Mouse (Mus musculus) megakaryocyte-erythroid progenitor cell, adult 5-6 weeks (primary cell): ENCODE data around the gene Tmem45a2. TPM values are rescaled to one million over a fixed set of nuclear protein-coding genes. Genes with fewer than 3 reads are reported as not detected.
A peak's percentile ranks its signal among the peaks of the same experiment; 100 is the strongest.
"Not testable (repeated sequence)": the region's sequence is repeated elsewhere in the genome, so short reads cannot be mapped to it uniquely, and the experiment has no call there.

Experiments used
- ATAC-seq: replicated peaks from 2 replicates; pipeline ENCODE4 v1.8.0; 2016; ENCODE audit warnings: mild to moderate bottlenecking, inconsistent platforms; ENCODE audit not compliant: severe bottlenecking, poor library complexity, low FRiP score, low TSS enrichment
- total RNA-seq, 2 experiments: library from RNA; stranded (forward) in 1 of 2; stranded (reverse) in 1 of 2; fragments of 200-1000, 215-1000 nt in 1 of 2; fragments of >200 nt in 1 of 2; fragmentation: Nextera tagmentation in 1 of 2; gene quantifications; 2 replicates each; pipeline ENCODE4 v1.2.3; 2014 to 2017

Gene Tmem45a2
- total RNA-seq (2014; fragmentation: Nextera tagmentation) (not detected in 2 replicates), total RNA-seq (2017) (not detected in 2 replicates)

DNA sequence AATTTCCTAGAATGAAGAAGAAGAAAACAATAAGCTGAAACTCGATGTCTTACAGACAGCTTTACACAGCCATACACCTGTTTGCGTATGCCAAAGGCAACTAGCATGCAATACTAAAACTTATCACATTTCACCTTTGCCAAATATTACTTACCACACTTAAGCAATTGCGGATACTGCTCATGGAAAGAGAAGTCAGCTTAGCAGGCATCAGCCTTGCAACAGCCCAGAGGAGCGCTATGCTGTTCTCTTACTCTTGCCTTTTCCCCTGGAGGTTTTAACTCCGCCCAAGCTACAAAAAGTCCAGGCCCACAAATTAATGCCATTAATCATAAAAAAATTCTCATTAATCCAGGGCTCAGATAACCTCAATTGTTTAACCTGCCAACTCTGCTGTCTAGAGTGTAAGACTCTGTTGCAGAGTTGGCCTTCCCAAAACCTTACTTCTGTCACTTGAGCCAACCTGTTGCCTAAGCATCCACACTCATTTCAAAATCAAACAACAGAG lies at the start of gene Tmem45a2:
Gene Tmem45a2, minus strand, starts transcription at position 241 of the 508 bp plus-strand sequence.
- no peak for ATAC-seq

DNA sequence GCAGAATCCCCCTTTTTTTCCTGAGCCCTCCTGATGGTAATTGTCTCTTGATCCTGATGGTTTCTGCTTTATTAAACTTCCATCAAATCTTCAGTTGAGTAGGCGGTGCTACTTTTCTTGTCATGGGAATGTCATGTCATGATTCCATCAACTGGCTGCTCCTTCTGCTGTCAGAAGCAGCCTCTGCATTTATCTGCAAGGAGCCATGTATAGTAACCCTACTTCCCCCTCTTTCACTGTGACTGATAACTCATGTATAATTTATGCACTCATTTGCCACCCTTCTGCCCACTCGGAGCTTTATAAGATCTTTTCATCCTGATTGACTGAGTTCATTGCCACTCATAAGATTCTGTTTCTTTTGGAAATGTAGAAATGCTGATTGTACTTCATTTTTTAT lies 46.4 kb upstream of the Tmem45a2 start:
- ATAC-seq: no peak

DNA sequence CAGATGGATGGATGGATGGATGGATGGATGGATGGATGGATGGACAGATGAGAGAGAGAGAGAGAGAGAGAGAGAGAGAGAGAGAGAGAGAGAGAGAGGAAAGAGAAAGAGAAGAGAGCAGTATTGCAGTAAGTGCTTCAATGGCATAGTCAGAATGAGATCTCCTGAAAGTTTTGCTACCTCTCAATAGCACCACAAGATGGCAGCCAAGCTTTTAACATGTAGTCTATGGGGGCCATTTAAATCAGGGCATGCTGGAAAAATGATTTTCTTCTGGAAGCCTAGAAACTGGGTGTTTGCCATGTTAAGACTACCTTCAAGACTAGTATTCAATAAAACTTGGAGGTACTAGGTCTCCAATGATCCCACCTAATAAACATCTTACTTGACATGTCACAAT lies 44.9 kb upstream of the Tmem45a2 start:
- 0 out of 2 replicates have a peak, but pooled peaks have one; percentile 47 for ATAC-seq

DNA sequence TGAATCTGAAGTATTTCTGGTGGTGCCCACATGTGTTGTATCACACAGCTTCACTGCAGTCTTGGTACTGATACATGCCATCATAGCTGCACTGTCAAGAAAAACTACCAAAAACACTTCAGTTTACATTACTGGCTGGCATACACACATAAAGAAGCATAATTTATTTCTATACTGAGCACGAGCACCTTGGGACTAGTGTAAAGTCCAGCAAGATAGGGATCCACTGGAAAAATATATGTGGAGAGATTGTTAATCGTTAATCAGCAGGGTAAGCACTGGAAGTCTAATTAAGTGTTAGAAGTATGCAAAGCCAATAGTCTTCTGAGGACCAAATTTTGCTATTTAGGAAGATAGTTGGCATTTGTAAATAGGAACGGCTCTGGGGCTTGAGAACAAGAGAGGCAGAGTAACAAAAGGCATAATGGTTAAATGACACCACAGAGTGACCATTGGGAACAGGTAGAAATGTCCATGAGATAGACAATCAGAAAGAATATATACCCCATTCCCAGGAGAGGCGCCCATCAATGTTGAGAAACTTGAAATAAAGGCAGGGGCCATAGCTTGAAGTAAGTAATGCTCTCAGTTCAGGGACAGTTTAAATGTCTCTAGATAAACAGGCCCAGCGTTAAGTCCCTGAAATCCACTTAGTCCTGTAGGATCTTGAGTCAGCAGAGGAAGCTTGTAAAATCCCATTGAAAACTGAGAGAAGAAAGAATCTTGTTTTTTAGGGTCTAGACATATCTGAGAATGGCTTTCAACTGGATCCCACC lies 35.2 kb upstream of the Tmem45a2 start:
- no peak for ATAC-seq

DNA sequence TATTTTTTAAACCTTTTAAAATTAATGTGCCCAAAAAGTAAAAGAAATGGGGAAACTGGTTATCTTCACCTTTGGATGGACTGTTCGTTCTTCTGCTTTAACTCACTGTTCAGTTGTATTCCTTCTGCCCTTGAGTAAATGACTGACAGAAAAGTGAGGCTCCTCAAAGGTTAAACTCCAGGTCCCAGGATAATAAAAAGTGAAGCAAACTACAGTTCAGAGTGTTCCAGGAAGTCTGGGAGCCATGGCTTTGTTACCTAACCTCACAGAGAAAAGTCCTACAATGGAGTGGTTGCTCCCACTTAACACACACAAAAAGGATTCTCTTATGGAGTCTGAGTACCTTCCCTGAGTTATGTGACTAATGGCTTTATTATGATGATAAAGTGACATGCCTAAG lies 30.0 kb upstream of the Tmem45a2 start:
- no peak for ATAC-seq

DNA sequence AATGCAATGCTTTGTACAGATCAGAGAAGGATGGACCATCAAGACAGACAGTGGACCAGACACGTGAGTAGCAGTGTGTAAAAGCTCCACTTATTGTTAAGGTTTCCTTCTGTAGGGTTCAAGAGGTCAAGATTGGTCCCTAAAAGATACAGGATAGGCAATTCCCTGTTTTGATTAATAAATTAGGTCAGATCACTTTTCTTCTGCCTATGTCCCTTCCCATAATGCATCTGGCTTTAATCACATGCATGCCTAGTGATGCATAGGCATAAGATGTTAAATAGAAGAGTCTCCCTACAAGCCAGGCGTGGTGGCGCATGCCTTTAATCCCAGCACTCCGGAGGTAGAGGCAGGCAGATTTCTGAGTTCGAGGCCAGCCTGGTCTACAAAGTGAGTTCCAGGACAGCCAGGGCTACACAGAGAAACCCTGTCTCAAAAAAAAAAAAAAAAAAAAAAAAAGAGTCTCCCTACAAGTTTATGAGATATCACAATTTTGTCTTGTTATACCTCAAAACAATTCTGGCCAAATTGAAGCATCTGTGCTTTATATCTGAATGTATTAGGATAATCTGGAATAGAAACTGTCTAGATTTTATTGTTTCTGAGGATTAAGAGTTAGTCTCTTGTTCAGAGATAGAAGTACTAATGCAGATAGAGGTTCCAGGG lies 28.5 kb upstream of the Tmem45a2 start:
- no peak for ATAC-seq

DNA sequence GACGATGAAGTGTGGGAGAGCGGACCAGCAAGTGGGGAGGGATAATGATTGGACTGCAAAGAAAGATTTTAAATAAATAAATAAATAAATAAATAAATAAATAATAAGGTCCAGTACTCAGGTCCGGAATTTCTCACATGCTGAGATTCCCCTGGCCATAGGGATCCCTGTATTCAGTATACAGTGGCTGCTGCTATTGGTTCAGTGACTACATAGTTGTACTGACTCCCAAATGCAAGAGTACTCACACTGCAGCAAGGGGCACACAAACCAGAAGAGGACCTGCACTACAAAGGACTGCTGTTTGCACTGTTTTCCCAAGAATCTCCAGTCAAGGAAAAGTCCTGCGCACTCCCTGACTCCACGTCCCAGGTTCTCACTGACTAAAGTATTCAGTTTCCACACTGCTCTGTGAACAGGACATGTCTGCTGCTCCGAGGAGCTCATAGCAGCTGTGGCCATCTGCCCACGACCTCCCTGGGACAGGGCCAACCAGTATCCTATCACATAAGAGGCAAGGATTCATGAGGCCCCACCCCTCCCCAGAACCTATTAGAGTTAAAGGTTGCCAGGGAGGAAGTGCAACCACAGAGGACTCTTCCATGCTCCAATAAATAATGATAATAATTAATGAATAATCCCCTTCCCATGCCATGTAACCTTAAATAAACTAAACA lies 27.4 kb upstream of the Tmem45a2 start:
- no peak for ATAC-seq

DNA sequence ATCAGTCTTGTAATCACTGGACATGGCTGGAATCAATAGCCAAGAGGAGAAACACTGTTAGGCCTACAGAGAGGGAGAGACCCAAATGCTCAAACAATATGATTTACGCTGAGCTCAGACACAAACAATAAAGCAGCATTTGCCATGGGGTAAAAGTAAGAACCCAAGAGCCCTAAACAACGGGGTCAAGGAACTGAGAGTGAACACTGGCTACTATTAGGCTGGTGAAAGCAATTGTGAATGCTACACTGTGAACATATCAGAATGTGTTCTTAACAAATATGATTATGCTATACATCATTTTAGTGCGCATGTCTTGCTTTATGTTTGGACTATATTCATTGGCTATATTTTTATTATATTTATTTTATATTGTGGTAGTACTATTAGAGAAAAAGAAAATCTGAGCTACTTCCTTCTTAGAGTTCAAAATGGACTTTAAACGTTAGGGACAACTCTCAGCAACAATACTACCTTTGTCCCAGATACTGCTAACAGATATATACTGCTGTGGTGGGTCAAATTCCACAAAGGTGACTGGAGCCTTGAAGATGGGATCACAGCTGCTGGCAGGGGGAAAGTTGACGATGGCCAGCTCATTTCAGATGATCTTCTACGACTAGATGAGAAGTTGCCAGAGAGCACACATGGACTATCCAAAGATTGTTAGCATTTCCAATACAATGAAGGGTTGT lies 21.9 kb upstream of the Tmem45a2 start:
- ATAC-seq: no peak

DNA sequence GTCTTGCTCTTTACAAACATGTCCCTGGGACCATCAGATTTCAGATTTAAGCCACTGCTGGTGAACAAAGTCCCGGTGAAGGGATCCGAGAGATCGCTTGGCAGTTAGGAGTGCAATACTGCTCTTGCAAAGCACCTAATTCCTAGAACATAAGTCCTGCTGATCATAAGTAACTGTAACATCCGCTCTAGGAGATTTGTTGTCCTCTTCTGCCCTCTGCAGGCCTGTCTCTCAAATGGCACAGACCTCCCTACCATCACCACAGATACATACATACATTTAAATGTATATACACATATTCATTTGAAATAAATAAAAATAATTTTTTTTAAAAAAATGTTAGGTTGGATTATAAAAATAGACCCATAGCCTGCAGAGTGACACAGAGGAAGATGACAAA lies 21.3 kb upstream of the Tmem45a2 start:
- ATAC-seq: peak; percentile 89

DNA sequence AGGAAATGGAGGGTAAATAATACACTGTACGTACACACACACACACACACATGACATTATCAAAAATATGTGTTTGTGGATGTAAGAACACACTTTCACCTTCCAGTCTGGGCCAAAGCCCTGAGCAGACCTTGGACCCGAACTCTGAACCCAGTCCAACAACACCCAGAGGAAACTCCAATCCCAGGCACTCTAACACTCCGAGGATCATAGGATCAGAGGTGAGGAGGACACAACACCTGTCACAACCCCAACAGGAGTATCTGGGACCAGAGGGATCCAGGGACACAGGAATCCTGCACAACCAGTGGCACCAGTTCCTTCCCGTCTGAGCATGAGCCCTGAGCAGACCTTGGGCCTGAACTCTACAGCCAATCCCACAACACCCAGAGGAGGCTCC lies 8.4 kb upstream of the Tmem45a2 start:
- no peak for ATAC-seq

DNA sequence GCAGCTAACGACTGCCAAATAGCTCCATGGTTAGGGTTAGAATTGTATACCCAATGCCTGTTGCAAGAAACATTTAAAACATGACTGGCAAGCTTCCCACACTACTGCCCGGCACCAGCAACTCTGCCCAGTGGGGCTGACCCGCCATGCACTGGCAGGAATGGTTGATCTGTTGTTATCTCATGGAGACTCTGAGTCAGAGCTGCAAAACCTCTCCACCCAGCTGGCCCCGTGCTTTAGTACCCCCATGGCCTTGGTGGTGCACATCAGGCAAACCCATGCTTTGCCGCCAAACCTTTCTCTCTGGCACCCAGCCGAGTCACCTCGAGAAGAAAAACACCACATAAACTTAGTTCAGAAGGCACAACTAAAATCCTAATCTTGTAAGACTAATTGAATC lies 4.8 kb upstream of the Tmem45a2 start:
- no peak for ATAC-seq

DNA sequence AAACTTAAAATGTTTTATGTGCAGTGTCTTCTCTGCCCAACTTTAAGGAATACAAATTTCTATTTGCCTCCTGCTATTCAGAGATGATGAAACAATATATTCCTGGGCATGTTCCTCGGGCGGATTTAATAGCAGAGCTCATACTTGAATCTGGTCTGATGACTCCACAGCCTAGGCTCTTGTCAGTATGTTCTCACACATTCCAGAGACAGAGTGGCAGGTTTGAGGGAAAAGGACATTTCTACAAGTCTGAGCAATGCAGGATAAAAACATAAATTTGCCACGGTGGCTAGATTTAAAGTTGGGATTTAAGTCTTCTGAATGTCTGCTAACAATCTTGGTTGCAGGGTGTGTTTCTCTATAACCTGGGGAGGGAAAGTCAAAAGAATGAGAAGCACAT lies 9.1 kb downstream of the Tmem45a2 start:
- no peak for ATAC-seq

DNA sequence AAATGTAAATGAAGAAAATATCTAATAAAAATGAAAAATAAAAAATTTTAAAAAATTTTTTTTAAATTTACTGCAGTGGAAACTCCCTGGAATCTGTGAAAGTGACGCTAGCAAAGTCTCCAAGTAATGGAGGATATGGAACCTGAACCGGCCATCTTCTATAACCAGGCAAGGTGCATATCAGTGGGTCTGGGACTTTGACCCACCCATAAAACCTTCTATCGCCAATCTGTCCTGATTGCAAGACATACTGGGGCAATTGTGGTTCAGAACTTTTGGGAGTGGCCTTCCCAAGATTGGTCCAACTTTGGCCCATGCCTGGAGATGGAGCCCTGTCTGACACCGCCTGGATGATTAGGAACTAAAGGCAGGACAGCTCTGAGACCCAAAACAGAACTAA lies 14.2 kb downstream of the Tmem45a2 start:
- ATAC-seq: no peak

DNA sequence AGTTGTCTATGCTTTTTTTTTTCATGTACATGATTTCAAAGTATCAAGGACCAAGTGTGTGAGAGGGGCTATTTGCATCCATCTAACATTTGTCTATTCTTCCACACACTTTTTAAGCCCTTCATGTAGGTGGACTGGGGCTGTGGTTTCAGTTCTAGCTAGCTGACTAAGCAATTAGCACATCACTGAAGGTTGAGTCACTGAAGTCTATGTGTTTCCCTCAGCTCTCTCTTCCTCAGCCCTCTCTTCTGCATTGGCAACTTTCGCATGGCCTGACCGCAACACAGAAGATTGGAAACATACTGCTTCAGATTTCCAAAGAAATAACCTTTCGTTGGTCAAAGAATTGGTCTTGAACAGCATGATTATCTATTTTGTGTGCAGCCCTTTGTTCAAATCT lies 21.2 kb downstream of the Tmem45a2 start:
- no peak for ATAC-seq

DNA sequence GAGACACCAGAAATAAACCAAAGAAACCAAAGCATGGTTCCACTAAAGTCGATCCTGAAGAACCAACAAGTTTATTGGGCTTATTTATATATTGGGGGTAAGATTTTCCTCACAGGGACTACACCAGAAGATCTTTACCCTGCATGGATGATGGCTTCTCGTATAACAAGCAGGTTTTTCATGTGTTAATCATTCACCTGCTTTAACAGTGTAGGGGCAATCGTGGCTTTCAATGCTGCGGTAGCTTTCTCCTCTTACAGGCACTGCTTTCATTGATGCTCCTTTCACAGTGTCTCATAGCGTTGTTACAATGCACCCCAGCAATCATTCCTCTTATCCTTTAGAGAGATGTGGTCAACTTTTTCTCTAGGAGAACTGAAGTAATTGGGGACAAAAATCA lies 32.6 kb downstream of the Tmem45a2 start:
- no peak for ATAC-seq

DNA sequence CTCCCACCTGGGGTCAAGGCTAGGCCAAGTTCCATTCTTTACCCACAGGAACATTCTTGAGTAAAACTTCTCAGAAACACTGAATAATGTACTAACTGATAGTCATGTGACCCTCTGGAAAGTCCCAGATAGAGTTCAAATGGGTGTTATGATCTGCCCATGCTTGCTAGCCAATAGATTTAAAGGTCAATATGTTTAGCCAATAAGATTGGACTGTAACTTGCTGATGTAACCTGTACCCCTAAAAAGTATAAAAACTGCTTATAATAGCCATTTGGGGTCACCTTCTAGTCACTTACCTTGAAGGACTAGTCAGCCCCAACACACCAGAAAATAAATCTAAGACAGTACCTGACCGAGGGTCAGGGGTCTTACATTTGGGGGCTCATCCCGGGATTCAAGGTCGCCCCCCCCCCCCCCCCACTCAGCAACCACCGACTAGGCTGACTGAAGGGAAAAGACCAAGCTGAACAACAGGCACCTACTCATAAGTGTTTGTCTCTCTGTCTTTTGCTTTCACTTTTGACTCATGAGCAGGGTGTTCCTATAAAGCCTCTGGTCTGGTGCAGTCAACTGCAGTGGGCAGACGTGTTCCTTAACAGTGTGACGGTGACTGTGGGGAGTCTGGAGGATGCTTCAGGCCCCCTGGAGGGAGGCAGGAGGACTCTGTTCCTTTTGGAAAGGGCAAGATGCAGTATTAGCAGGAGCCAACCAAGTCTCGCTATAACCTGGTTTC lies 40.9 kb downstream of the Tmem45a2 start:
- ATAC-seq: no peak

DNA sequence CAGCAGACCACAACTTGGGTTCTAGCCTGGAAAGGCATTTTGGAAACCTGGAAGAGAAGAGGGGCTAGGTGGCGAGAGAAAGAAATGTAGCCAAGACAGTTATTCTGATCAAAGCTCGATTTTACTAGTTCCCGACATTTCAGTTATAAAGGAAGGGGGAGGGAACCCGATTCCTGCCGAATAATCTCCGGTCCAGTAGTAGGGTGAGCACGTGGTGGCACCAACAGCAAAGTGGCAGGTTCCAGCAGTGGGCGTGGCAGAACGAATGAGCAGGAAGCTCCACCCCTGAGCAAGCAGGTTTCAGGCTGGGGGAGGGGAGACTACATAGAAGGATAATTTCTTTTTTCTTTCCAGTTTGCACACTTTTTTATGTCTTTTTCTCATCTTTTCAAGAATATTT lies 72.9 kb downstream of the Tmem45a2 start:
- not testable (repeated sequence) for ATAC-seq
